Mouse (Mus musculus): Measurements from ENCODE around the gene Cdkl5. TPM values are rescaled to one million over a fixed set of nuclear protein-coding genes. Genes with fewer than 3 reads are reported as not detected.

Cdkl5 gene
- total RNA-seq, 2 experiments from 2014 or later = 5.1 TPM

- DNase-seq = no peak
These were observed 258.9 kb downstream of the Cdkl5 start, which contains the start of gene Ppef1 for GRCm38 (mm10) chrX:160735650-160736049. TSS of gene Ppef1 (minus strand) at chrX:160735765.

Other genes starting within 250 kb of the Cdkl5 start
- under 1 TPM; 0.12 to 0.18 TPM for gene Rs1, start 226.7 kb downstream of the Cdkl5 start, total RNA-seq (2021)
- under 1 TPM in 1 of 2 experiments, not detected in 1; 0.23 TPM for gene Gja6, start 87.7 kb downstream of the Cdkl5 start, total RNA-seq (2021)
- under 1 TPM; 0.22 to 0.51 TPM for gene Scml2, start 122.5 kb upstream of the Cdkl5 start, total RNA-seq (2021)

Measured in heart, adult 18-20 months (tissue).